Mouse (Mus musculus) layer of hippocampus, adult 9-11 months (tissue): ENCODE measurements around the gene Zfp664.
A peak's percentile ranks its signal among the peaks of the same experiment; 100 is the strongest.

Experiments used
- DNase-seq: peaks from one replicate; pipeline ENCODE4 v3.0.0; 2022

The Zfp664 gene

DNA sequence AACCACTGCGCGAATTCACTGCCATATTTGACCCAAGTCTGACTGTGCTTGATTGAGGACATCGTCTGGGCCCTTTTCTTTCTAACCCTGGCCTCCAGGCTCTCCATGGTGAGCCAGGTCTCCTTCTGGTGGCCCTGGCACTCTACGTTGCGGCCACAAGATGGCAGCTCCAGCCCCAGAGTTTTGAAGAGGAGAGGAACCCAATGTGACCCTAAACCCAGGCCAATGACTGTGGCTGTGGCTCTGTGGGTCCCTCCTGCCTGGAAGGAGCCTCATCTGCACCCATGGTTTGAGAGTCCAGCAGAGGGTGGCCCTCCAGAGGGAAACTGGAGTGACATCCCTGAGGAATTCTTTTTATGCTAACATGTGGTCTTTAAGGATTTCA is 67.6 kb downstream of the Zfp664 start:
- no peak for DNase-seq

DNA sequence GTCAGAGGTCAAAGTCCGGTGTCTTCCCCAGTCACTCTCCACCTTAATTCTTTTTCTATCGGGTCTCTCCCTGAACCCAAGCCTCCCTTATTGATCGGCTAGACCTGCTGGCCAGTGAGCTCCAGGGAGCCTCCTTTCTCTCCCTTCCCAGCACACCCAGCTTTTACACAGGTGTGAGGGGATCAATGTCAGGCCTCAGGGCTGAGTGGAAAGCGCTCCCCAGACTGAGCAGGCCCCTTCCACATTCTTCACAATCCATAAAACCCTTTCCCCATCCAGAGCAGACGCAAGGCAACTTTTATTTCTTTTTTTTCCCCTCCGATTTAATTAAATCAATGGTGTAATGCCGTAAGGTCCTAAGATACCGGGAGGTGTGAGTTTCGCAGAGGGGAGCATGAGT is 68.1 kb downstream of the Zfp664 start:
- no peak for DNase-seq

DNA sequence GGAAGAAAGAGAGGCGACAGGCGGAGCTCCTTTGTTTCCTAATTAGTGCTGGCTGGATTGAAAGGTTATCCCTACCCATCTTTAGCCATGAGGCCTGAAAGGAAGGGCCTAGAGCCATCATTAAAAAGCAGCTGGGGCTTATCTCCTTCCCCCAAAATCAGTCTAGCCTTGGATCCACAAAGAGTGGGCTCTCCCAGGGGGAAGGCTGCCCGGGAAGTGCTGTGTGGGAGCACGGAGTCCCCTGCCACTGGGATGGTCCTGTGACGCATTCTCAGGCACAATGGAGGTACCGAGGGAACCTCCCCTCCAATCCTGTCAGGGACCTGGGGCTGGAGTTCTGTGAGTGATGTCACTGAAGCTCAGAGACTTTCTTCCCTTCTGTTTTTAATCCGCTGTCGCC is 68.6 kb downstream of the Zfp664 start:
- DNase-seq = no peak

DNA sequence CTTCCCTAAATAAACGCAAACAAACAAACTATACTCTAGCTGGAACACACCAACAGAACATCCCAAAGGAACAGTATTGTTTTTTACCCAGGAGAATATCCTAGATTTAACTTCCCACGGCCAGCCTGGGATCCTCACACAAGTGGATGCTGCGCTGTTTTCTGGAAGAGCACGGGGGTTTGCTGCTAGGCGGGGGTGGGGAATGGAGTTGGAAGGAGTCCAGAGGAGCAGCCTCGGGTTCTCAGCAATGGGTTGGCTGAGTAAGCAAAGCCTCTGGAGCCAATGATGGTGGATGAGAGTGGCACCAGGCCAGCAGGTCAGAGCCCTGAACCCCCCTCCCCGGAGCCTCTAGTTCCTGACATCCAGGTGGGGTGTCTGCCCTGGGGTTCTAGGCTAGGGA is 72.1 kb downstream of the Zfp664 start:
- peak; percentile 49 for DNase-seq

DNA sequence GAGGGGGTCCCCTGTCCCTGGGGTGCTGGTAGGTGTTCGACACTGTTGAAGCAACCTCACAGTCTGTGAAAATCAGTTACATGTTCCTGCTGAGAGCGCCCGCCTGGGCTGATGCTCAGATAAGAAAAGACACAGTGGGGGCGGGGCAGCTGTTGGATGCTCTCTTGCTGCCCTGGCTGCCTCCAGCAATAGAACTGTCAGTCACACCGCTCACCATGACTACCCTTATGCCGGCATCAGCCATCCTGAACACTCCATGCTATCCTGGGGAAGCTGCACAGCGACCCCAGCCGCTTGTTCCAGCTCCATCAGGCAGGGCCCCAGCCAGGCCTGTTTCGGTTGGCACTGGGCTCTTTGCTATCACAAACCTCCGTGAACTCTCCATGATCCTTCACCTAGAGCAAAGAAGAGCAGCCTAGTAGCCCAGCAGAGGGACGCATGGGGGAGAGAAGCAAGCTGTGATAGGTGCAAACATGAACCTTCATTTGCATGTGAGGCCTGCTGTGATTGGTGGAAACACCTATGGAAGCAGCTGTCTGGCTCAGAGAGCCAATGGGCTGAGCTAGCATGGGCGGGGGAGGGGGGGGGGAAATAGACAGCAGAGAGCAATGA is 80.8 kb downstream of the Zfp664 start:
- peak; percentile 49 for DNase-seq

DNA sequence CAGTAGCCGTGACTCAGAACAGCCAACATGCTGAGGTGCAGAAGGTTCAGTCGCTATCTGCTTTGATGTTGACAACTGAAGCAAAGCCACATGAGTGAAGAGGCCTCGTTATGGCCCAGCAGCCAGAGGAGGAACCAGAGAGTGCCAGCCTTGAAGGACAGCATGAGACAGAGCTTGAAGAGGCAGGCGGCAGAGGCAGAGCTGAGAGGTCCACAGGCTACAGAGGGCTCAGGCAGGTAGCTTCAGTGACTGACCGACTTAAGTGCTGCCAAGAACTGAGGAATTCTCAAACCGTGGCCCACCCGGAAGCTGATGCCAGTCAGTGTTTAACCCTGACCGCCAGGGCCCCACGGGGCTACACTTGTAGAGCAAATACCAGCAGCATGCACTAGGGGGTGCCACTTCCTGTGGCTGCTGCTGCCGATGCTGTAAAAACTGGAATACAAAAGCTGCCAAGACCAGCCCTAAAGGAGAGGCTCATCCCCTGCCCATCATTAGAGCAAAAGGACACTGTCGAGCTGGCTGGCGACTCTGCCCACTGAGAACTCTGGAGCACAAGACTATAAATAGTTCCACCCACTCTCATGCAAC is 81.4 kb downstream of the Zfp664 start:
- no peak for DNase-seq

DNA sequence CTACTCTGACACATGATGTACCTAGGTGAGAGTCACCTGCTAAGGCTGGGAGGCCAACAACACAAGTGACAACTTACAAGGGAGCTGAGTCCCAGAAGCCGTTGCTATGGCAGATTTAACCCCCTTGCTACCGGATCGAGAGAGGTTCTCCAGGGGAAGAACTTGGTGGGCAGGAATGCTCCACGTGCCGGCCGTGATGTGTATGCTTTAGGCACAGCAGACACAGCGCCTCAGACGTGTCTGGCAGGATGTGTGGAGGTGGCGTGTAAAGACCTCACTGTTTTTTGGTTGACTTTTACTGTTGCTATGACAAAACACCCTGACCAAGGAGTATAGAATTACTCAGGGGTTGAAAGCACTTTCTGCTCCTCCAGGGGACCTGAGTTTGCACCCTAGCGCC is 81.9 kb downstream of the Zfp664 start:
- no peak for DNase-seq

DNA sequence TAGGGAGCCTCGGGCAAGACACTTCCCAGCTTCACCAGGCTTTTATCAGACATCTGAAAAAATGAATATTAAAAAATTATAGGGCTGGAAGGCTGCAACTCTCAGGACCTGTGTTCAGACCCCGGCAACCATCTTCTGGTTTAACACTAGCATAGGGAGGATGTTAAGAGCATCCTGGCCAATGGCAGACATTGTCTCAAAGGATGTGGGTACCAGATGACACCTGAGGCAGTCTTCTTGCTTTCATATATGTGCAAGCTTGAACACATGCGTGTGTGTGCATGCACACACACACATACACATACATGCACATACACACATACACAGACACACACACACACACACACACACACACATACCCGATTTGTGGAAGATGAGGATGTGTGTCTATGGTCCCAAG is 82.6 kb downstream of the Zfp664 start:
- no peak for DNase-seq

DNA sequence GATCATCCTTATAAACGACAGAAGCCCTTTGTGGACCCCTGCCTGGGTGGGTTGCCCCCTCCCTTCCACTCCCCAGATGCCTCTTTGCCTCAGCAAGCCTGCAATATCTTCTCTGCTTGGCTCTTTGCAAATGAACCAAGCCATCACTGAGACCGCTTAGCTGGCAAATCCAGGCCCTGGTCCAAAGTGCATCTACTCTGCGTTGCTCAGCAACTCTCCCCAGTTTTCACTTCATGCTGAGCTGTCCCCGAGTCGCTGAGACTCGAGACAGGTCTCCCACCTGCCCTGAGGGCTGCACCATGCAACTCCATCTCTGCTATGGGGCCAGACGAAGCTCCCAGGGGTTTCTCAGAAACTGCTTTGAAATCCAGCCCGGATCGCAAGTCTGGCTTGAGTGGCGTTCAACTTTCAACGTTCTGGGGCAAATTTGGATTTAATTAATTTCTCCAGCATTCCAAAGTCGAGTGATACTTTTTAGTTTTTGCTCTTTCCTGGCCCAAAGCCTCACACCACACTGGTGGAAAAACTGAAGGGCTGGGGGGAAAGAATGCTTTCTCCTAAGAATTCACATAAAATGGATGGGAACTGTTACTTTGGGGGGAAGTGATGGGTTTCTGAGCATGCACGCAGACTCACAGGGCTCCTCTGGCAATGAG is 88.3 kb downstream of the Zfp664 start:
- DNase-seq = no peak

DNA sequence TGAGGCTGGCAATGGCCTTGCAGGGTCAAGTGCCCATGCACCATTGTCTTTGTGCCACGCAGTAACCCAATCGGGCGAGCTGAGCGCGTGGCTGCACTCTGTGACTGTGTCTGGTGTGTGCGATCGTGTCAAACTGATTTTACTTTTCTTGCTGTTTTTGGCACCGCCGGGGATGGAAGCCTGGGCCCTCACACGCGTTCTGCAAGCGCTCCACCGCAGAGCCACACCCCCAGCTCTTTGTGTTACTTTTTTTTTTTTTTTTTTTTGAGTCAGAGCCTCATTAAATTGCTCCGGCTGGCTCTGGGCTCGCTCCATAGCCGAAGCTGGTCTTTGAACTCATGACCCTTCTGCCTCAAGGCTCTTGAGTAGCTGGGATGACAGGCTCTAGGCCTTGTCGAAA is 88.8 kb downstream of the Zfp664 start:
- DNase-seq = no peak
